Mouse (Mus musculus) forebrain, embryonic 11.5 days (tissue): Measurements from ENCODE around the gene Upk1a. TPM values are rescaled to one million over a fixed set of nuclear protein-coding genes. Genes with fewer than 3 reads are reported as not detected.

Experiments
- ATAC-seq: fragments of 200-750 bp; cut with Nextera tagmentation; replicated peaks from 2 replicates; pipeline ENCODE4 v1.8.0; 2017; ENCODE audit warnings: moderate TSS enrichment; ENCODE audit not compliant: low FRiP score
- DNase-seq: peaks from one replicate; pipeline ENCODE4 v3.0.0-alpha.2; 2017; ENCODE audit warnings: low spot score
- H3K27ac ChIP-seq: fragments of 300-500 bp; sonication (generic); 2 replicates; pipeline ENCODE4 v1.5.1; 2014; ENCODE audit warnings: low read depth, low read length
- H3K27me3 ChIP-seq: fragments of 300-500 bp; sonication (generic); 2 replicates; pipeline ENCODE4 v1.6.1; 2014; ENCODE audit warnings: mild to moderate bottlenecking, low read length, mixed read lengths; ENCODE audit not compliant: control insufficient read depth, insufficient read depth
- H3K36me3 ChIP-seq: fragments of 300-500 bp; sonication (generic); 2 replicates; pipeline ENCODE4 v1.6.1; 2014; ENCODE audit warnings: mild to moderate bottlenecking, low read length, moderate library complexity, mixed read lengths; ENCODE audit not compliant: control insufficient read depth, insufficient read depth
- H3K4me1 ChIP-seq: fragments of 300-500 bp; sonication (generic); replicated peaks from 2 replicates; pipeline ENCODE4 v1.6.1; 2014; ENCODE audit warnings: low read length, mixed read lengths; ENCODE audit not compliant: control insufficient read depth, insufficient read depth
- H3K4me2 ChIP-seq: fragments of 300-500 bp; sonication (generic); 2 replicates; pipeline ENCODE4 v1.6.1; 2014; ENCODE audit warnings: low read depth, mild to moderate bottlenecking, low read length, moderate library complexity, mixed read lengths; ENCODE audit not compliant: severe bottlenecking
- H3K4me3 ChIP-seq: fragments of 300-500 bp; sonication (generic); 2 replicates; pipeline ENCODE4 v1.5.1; 2014; ENCODE audit warnings: low read depth, low read length
- H3K9ac ChIP-seq: fragments of 300-500 bp; sonication (generic); 2 replicates; pipeline ENCODE4 v1.6.1; 2014; ENCODE audit warnings: low read length
- H3K9me3 ChIP-seq: fragments of 300-500 bp; sonication (generic); 2 replicates; pipeline ENCODE4 v1.6.1; 2016; ENCODE audit warnings: low read length, mixed read lengths; ENCODE audit not compliant: control insufficient read depth
- WGBS: fragments of 180-500 bp; shearing (Covaris S2); extraction: QIAGEN DNeasy Blood & Tissue Kit; methylation state at CpG from one replicate; pipeline ENCODE4 v1.1.7; 2014; 5-methylcytosine and 5-hydroxymethylcytosine counted together
- polyA plus RNA-seq: library from polyadenylated mRNA; unstranded; fragments of >200 nt; fragmentation: Nextera tagmentation; extraction: Ambion mirVana; gene quantifications from 2 replicates; pipeline ENCODE4 v1.2.1, GENCODE M21; 2014

Upk1a gene
- polyA plus RNA-seq, 1 experiment from 2014 or later = 0.73 TPM

GRCm38 (mm10) chr7:30572389-30572788 lies 40.3 kb downstream of the Upk1a start:
- DNase-seq (no peak), ATAC-seq (no peak)
- Histone ChIP-seq H3K9me3 (no peaks in the 10 kb centered on the region), H3K4me1 (no peaks in the 10 kb centered on the region), H3K36me3 (peaks cover 49% of the 10 kb centered on the region), H3K27ac (no peak overlapping the region), H3K27me3 (no peaks in the 10 kb centered on the region), H3K4me2 (no peak overlapping the region), H3K4me3 (no peak overlapping the region), H3K9ac (no peak overlapping the region)
- 90% methylated on average over 5 of the region's 5 CpGs for WGBS

GRCm38 (mm10) chr7:30567555-30567954 lies 45.1 kb downstream of the Upk1a start:
- Histone ChIP-seq H3K9me3 (no peaks in the 10 kb centered on the region), H3K27me3 (no peaks in the 10 kb centered on the region), H3K4me1 (peaks cover 5% of the 10 kb centered on the region; the same call in 1 of the 2 replicates), H3K4me2 (no peak overlapping the region), H3K27ac (no peak overlapping the region), H3K4me3 (no peak overlapping the region), H3K9ac (no peak overlapping the region), H3K36me3 (peaks cover 13% of the 10 kb centered on the region)
- ATAC-seq = no peak
- 87% methylated on average over 11 of the region's 11 CpGs for WGBS
- no peak for DNase-seq

GRCm38 (mm10) chr7:30566033-30566432 lies 46.6 kb downstream of the Upk1a start:
- no peaks in the 10 kb centered on the region for H3K27me3 ChIP-seq
- DNase-seq = no peak
- H3K9ac ChIP-seq = no peak overlapping the region
- WGBS = 92% methylated on average over 9 of the region's 9 CpGs
- peaks cover 8% of the 10 kb centered on the region; the same call in 1 of the 2 replicates for H3K4me1 ChIP-seq
- no peaks in the 10 kb centered on the region for H3K9me3 ChIP-seq
- H3K4me3 ChIP-seq = no peak overlapping the region
- peaks cover 13% of the 10 kb centered on the region for H3K36me3 ChIP-seq
- no peak overlapping the region for H3K27ac ChIP-seq
- no peak for ATAC-seq
- H3K4me2 ChIP-seq = no peak overlapping the region

GRCm38 (mm10) chr7:30564970-30565571 lies 47.6 kb downstream of the Upk1a start, which contains the start of gene Igflr1:
TSS of gene Igflr1 (plus strand) at chr7:30565427.
- no peak within 1 kb of the TSS for H3K4me2 ChIP-seq
- peaks cover 8% of the 10 kb centered on the region; the same call in 1 of the 2 replicates for H3K4me1 ChIP-seq
- 97% methylated on average over 12 of the region's 12 CpGs for WGBS
- H3K27ac ChIP-seq = no peak within 1 kb of the TSS
- H3K9me3 ChIP-seq = no peaks in the 10 kb centered on the region
- ATAC-seq (no peak), DNase-seq (no peak)
- no peak within 1 kb of the TSS for H3K4me3 ChIP-seq
- H3K36me3 ChIP-seq = peaks cover 10% of the 10 kb centered on the region
- H3K9ac ChIP-seq = no peak within 1 kb of the TSS
- H3K27me3 ChIP-seq = no peaks in the 10 kb centered on the region

GRCm38 (mm10) chr7:30563906-30564280 lies 48.8 kb downstream of the Upk1a start:
- Histone ChIP-seq H3K27me3 (no peaks in the 10 kb centered on the region), H3K4me3 (peak overlapping the region; percentile 66), H3K4me1 (peaks cover 8% of the 10 kb centered on the region; the same call in 1 of the 2 replicates), H3K36me3 (peaks cover 1% of the 10 kb centered on the region), H3K9me3 (no peaks in the 10 kb centered on the region), H3K9ac (peak overlapping the region; percentile 70), H3K27ac (peak overlapping the region; percentile 80; the same call in 1 of the 2 replicates), H3K4me2 (peak overlapping the region; percentile 87)
- ATAC-seq (no peak), DNase-seq (no peak)
- WGBS = 20% methylated on average over 6 of the region's 6 CpGs

- WGBS = under 1% methylated on average over 44 of the region's 45 CpGs
- DNase-seq = peak; percentile 96
- peak; percentile 84 for ATAC-seq
Observed at GRCm38 (mm10) chr7:30563117-30563905, 49.3 kb downstream of the Upk1a start, which contains the start of the genes U2af1l4, Gm49396 and Psenen. TSS of gene U2af1l4 (plus strand) at chr7:30563301. TSS of gene Gm49396 (plus strand) at chr7:30563344. TSS of gene Psenen (minus strand) at chr7:30563627.

GRCm38 (mm10) chr7:30562526-30563116 lies 50.0 kb downstream of the Upk1a start:
- peak overlapping the region; percentile 70 for H3K9ac ChIP-seq
- H3K27ac ChIP-seq = peak overlapping the region; percentile 2; the same call in 1 of the 2 replicates
- H3K9me3 ChIP-seq = no peaks in the 10 kb centered on the region
- ATAC-seq (no peak; the same call in 1 of the 2 replicates), DNase-seq (no peak)
- H3K27me3 ChIP-seq = no peaks in the 10 kb centered on the region
- H3K36me3 ChIP-seq = no peaks in the 10 kb centered on the region; the same call in 1 of the 2 replicates
- 2% methylated on average over 27 of the region's 27 CpGs for WGBS
- H3K4me2 ChIP-seq = peak overlapping the region; percentile 87
- H3K4me3 ChIP-seq = peak overlapping the region; percentile 66
- peaks cover 8% of the 10 kb centered on the region; the same call in 1 of the 2 replicates for H3K4me1 ChIP-seq

More at GRCm38 (mm10) chr7:30563117-30563905, 49.3 kb downstream of the Upk1a start, which contains the start of the genes U2af1l4, Gm49396 and Psenen:
- Histone ChIP-seq H3K27ac (peak within 1 kb of the TSS; percentile 80), H3K9me3 (no peaks in the 10 kb centered on the region), H3K4me1 (peaks cover 8% of the 10 kb centered on the region; the same call in 1 of the 2 replicates), H3K9ac (peak within 1 kb of the TSS; percentile 70), H3K4me3 (peak within 1 kb of the TSS; percentile 66), H3K36me3 (no peaks in the 10 kb centered on the region; the same call in 1 of the 2 replicates), H3K27me3 (no peaks in the 10 kb centered on the region), H3K4me2 (peak within 1 kb of the TSS; percentile 87)

GRCm38 (mm10) chr7:30560296-30560695 lies 52.4 kb downstream of the Upk1a start:
- Histone ChIP-seq H3K9me3 (no peaks in the 10 kb centered on the region), H3K4me2 (no peak overlapping the region), H3K4me1 (peaks cover 8% of the 10 kb centered on the region; the same call in 1 of the 2 replicates), H3K4me3 (no peak overlapping the region), H3K9ac (no peak overlapping the region; the same call in 1 of the 2 replicates), H3K27ac (no peak overlapping the region), H3K36me3 (peaks cover 3% of the 10 kb centered on the region; the same call in 1 of the 2 replicates), H3K27me3 (no peaks in the 10 kb centered on the region)
- DNase-seq = no peak
- WGBS = 76% methylated on average over 2 of the region's 2 CpGs
- no peak for ATAC-seq
